Mouse (Mus musculus): ENCODE measurements at regions not wholly inside any gene's neighbourhood (a gene's known extent, or its start where the extent isn't known, plus 50 kb on each side); places are given as distances from the start of the nearest gene placed in this dataset.

DNA sequence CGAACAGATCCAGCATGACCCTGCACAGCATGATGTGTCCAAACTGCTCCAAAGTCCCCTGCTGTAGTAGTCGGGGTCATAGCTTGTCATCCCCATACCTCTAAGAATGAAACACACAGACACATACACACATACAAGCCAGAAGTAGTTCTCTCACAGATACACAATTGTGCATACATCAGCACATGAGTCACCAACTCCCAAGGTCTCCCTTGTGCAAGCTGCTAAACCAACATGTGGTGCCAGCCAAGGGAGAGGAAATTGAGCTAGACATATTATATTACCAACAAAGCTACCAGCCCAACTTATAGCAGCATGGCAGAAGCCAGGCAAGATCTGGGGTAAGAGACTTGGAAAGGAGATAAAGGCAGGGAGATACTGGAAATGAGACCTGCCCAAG, 353.5 kb upstream of the Rgma start:
- TF ChIP-seq EP300 (IDR thresholded peaks at IDR 0.05) (no peak), CTCF (IDR thresholded peaks at IDR 0.05) (no peak)
